Mouse (Mus musculus) bone marrow, adult 2 months (tissue): Measurements from ENCODE around the gene Amph.

ENCODE experiments used
- CTCF ChIP-seq: fragments of 200-500 bp; IDR thresholded peaks from 2 replicates; pipeline ENCODE4 v1.5.1; 2011; ENCODE audit warnings: low read length, control low read depth; ENCODE audit not compliant: control insufficient read depth, insufficient read depth
- POLR2A ChIP-seq: fragments of 200-500 bp; IDR thresholded peaks from 2 replicates; pipeline ENCODE4 v1.6.1; 2011; ENCODE audit warnings: low read depth, mild to moderate bottlenecking, control low read depth, low read length, borderline replicate concordance; ENCODE audit not compliant: control insufficient read depth

- TF ChIP-seq POLR2A (no peak), CTCF (no peak)
These were observed 191.1 kb downstream of the Amph start for GRCm38 (mm10) chr13:19139104-19139503.
